Mouse (Mus musculus) erythroblast, embryonic 14.5 days (primary cell): ENCODE results near the gene Chp2. TPM values are rescaled to one million over a fixed set of nuclear protein-coding genes. Genes with fewer than 3 reads are reported as not detected.

Experiments
- H3K27me3 ChIP-seq: 2 replicates; pipeline ENCODE4 v1.6.1; 2012; ENCODE audit warnings: inconsistent platforms; ENCODE audit not compliant: control insufficient read depth
- H3K36me3 ChIP-seq: 2 replicates; pipeline ENCODE4 v1.6.1; 2012; ENCODE audit warnings: mild to moderate bottlenecking, inconsistent platforms; ENCODE audit not compliant: control insufficient read depth
- H3K4me1 ChIP-seq: 2 replicates; pipeline ENCODE4 v1.6.1; 2012; ENCODE audit warnings: inconsistent platforms; ENCODE audit not compliant: control insufficient read depth
- H3K4me3 ChIP-seq: replicated peaks from 2 replicates; pipeline ENCODE3; 2012; ENCODE audit warnings: moderate library complexity, mild to moderate bottlenecking, inconsistent platforms
- H3K9me3 ChIP-seq: 2 replicates; pipeline ENCODE4 v1.6.1; 2012; ENCODE audit warnings: low read length, inconsistent platforms, mixed read lengths; ENCODE audit not compliant: control insufficient read depth
- GATA1 ChIP-seq: IDR thresholded peaks from 2 replicates; pipeline ENCODE4 v1.6.1; 2012; ENCODE audit warnings: low read length, inconsistent platforms, mixed read lengths
- TAL1 ChIP-seq: IDR thresholded peaks from 3 replicates; pipeline ENCODE4 v1.6.1; 2012; ENCODE audit warnings: low read length, inconsistent platforms, mixed read lengths
- polyA plus RNA-seq: library from polyadenylated mRNA; stranded (reverse); fragments of >175 nt; gene quantifications from 2 replicates; pipeline ENCODE4 v1.2.3, GENCODE M21; 2012

Gene Chp2
- not detected in 2 replicates for polyA plus RNA-seq

GRCm38 (mm10) chr7:122219315-122219801 is at the start of gene Chp2:
Gene Chp2 (plus strand): TSS chr7:122219496.
- H3K4me3 ChIP-seq, result no peak within 1 kb of the TSS
- H3K27me3 ChIP-seq, result peaks cover 2% of the 10 kb centered on the region; the same call in 1 of the 2 replicates
- H3K4me1 ChIP-seq, result no peaks in the 10 kb centered on the region
- no peaks in the 10 kb centered on the region for H3K36me3 ChIP-seq
- TF ChIP-seq TAL1, result no peak
- TF ChIP-seq GATA1, result no peak
- no peaks in the 10 kb centered on the region for H3K9me3 ChIP-seq

DNA sequence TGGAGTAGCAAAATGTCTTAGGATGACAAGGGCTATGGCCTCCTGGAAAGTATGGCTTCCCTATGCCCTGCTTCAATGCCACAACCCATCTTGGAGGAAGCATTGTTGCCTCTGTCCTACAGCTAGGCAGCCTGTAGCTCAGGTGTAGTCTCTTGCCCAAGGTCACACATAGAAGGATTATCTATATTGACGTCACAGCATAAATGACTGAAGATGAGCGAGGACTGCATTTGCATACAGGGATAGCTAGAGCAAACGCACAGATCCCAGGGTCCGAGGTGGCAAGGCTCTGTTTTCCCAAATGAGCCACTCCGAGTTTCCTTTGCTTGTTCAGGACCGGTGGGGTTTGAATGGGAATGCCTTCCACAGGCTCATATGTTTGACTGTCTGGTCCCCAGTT is 48.6 kb upstream of the Chp2 start:
- Histone ChIP-seq H3K4me1 (peaks cover 7% of the 10 kb centered on the region), H3K4me3 (no peak overlapping the region), H3K9me3 (no peaks in the 10 kb centered on the region), H3K27me3 (no peaks in the 10 kb centered on the region; the same call in 1 of the 2 replicates), H3K36me3 (peaks cover 61% of the 10 kb centered on the region)
- TF ChIP-seq GATA1 (no peak), TAL1 (no peak)

GRCm38 (mm10) chr7:122171613-122172012 is 47.7 kb upstream of the Chp2 start:
- H3K36me3 ChIP-seq, result peaks cover 52% of the 10 kb centered on the region
- no peak for TF ChIP-seq TAL1
- TF ChIP-seq GATA1, result no peak
- no peaks in the 10 kb centered on the region; the same call in 1 of the 2 replicates for H3K27me3 ChIP-seq
- no peaks in the 10 kb centered on the region for H3K9me3 ChIP-seq
- no peak overlapping the region for H3K4me3 ChIP-seq
- H3K4me1 ChIP-seq, result peaks cover 2% of the 10 kb centered on the region

- no peak overlapping the region for H3K4me3 ChIP-seq
- no peaks in the 10 kb centered on the region for H3K9me3 ChIP-seq
- peaks cover 6% of the 10 kb centered on the region for H3K27me3 ChIP-seq
- no peak for TF ChIP-seq GATA1
- TF ChIP-seq TAL1, result no peak
- H3K36me3 ChIP-seq, result no peaks in the 10 kb centered on the region
- no peaks in the 10 kb centered on the region for H3K4me1 ChIP-seq
Observed at GRCm38 (mm10) chr7:122180720-122181119, 38.6 kb upstream of the Chp2 start.

DNA sequence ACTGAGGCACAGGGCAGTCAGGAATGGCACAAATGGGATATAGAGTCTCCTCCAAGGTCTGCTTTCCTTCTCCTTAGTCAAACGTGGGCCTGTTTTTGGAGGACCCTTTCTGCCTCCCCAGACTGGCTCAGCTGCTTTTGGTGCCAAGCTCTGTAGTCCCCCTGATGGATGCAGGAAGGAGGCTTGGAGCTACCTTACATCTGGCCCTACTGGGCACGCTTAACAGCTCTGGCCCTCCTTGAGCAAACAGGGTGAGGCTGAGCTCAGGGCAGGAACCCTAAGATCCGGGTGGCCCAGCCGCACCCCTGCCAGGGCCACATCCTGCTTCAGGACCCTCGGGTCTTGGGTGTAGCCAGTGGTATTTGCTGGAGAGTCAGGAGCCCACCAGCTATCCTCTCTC is 34.7 kb upstream of the Chp2 start:
- Histone ChIP-seq H3K4me3 (no peak overlapping the region), H3K27me3 (peaks cover 8% of the 10 kb centered on the region), H3K9me3 (no peaks in the 10 kb centered on the region), H3K36me3 (no peaks in the 10 kb centered on the region), H3K4me1 (no peaks in the 10 kb centered on the region)
- no peak for TF ChIP-seq TAL1
- no peak for TF ChIP-seq GATA1

DNA sequence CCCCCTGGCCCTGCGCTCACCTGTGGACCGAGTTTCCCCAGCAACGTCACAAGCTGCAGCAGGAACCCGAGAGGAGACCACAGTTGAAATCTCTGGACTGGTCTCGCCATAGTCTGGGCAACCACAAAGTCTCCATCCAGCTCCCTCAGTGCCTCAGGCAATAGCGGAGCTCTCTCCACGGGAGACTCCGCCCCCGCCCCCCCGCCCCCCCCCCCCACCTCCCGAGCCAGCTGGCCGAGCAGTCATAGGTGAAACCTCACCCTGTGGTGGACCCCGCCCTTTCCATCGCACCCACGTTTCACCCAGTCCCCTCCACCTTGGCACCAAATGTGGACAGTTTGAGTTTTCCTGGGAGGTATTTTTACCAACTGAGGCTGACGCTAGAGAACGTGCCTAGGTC is 33.3 kb upstream of the Chp2 start, which contains the start of gene Ern2:
Gene Ern2, minus strand, starts transcription at position 165 of the 400 bp plus-strand sequence.
- H3K9me3 ChIP-seq, result no peaks in the 10 kb centered on the region
- H3K36me3 ChIP-seq, result no peaks in the 10 kb centered on the region
- no peaks in the 10 kb centered on the region for H3K4me1 ChIP-seq
- peaks cover 8% of the 10 kb centered on the region for H3K27me3 ChIP-seq
- no peak for TF ChIP-seq TAL1
- TF ChIP-seq GATA1, result no peak
- no peak within 1 kb of the TSS for H3K4me3 ChIP-seq

DNA sequence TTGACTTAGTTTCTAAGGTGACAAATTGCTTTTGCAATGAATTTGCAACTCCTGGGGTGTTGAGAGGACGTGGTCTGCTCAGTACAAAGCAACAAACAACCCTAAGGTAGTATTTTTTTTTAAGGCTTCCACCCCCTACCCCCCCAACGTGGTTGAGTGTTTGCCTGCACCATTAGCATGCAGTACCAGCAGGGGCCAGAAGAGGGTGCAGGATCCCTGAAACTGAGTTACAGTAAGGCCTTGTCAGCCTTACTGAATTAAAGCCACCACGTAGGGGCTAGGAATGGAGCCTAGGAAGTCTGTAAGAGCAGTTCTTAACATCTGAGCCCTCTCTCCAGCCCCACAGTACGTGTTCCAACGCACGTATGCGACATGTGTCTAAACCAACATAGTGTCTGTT is 29.8 kb upstream of the Chp2 start:
- no peak overlapping the region for H3K4me3 ChIP-seq
- H3K9me3 ChIP-seq, result no peaks in the 10 kb centered on the region
- no peaks in the 10 kb centered on the region for H3K4me1 ChIP-seq
- peaks cover 5% of the 10 kb centered on the region; the same call in 1 of the 2 replicates for H3K27me3 ChIP-seq
- no peaks in the 10 kb centered on the region for H3K36me3 ChIP-seq
- TF ChIP-seq GATA1 (no peak), TAL1 (no peak)

GRCm38 (mm10) chr7:122191097-122191496 is 28.2 kb upstream of the Chp2 start:
- H3K9me3 ChIP-seq, result no peaks in the 10 kb centered on the region

DNA sequence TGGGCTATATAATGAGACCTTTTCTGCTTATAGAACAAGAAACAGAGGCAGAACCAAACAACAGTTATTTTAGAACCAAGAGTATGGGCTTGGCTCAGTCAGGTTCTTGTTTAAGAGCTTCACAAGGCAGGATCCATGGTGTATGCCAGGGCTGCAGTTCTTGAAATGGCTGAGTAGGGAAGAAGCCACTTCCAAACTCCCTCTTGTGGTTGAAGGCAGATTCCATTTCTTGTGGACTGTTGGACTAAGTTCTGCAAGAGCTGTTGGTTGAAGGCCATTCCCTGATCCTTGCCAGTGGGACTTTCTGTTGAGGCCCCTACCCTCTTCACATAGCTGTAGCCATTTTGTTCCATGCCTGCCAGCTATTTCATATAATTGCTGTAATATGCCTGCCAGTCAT is 25.4 kb upstream of the Chp2 start:
- Histone ChIP-seq H3K4me3 (no peak overlapping the region), H3K36me3 (no peaks in the 10 kb centered on the region), H3K9me3 (no peaks in the 10 kb centered on the region), H3K4me1 (peaks cover 4% of the 10 kb centered on the region), H3K27me3 (no peaks in the 10 kb centered on the region)
- no peak for TF ChIP-seq GATA1
- no peak for TF ChIP-seq TAL1

More at GRCm38 (mm10) chr7:122191097-122191496, 28.2 kb upstream of the Chp2 start:
- H3K36me3 ChIP-seq, result no peaks in the 10 kb centered on the region
- H3K4me1 ChIP-seq, result no peaks in the 10 kb centered on the region
- no peak overlapping the region for H3K4me3 ChIP-seq
- no peaks in the 10 kb centered on the region for H3K27me3 ChIP-seq
- TF ChIP-seq TAL1, result no peak
- no peak for TF ChIP-seq GATA1

- no peaks in the 10 kb centered on the region for H3K27me3 ChIP-seq
- peaks cover 8% of the 10 kb centered on the region for H3K4me1 ChIP-seq
- TF ChIP-seq TAL1, result no peak
- no peak for TF ChIP-seq GATA1
- no peak overlapping the region for H3K4me3 ChIP-seq
- no peaks in the 10 kb centered on the region for H3K9me3 ChIP-seq
- H3K36me3 ChIP-seq, result no peaks in the 10 kb centered on the region
Observed at GRCm38 (mm10) chr7:122196771-122197170, 22.5 kb upstream of the Chp2 start.
